ENCODE assay signal across 19 mouse cellular contexts in the genomic region with DNA sequence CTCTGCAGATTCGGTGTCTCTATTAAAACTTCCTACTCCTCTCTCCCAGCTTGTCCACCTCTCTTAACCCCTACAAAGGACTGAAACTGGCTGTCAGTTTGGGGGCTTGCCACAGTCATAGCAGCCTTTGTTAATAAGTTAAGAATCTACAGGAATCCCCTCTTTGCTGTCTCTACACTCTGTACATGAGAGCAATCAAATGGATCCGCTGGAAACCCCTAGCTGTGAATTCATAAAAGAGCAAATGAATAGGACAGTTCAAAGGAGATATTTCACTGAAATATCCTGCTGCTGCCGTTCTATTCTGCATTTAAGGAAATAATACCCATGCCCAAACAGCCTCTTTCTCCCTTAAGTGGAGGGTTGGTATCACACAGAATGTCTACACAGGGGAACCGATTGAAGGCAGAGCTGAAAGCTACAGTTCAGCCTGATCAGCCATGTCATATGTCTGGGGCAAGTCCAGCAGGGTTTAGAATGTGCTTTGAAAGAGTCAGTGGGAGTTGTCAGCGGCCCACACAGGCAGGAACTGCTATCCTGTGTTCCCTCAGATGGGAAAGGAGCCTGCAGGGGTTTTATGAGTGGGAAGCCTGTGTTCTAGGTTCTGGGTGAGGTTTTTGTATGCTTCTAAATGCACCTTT.
DNase-seq lines count a peak whose midpoint lies in the region; ATAC-seq lines count a peak whose summit lies in the region.
"Had no signal": no experiment of that assay in that cellular context is flagged by ENCODE, and none has a peak within 500 bp of the region (broad histone marks: within the 10 kb centered on the region; RNA-seq: fewer than 3 reads in every experiment).

No protein-coding gene starts in this region.

- no peaks in the 10 kb centered on the region for H3K36me3 ChIP-seq in midbrain, embryonic 11.5 days (ENCODE audit: control insufficient read depth, insufficient read depth, low read length)
- H3K36me3 ChIP-seq in midbrain, embryonic 10.5 days, result no peaks in the 10 kb centered on the region
- H3K36me3 ChIP-seq in hindbrain, embryonic 14.5 days (replicated peaks; ENCODE audit: control insufficient read depth, insufficient read depth), result no peaks in the 10 kb centered on the region
- H3K36me3 ChIP-seq in midbrain, embryonic 16.5 days (ENCODE audit: control insufficient read depth, insufficient read depth, low read length), result no peaks in the 10 kb centered on the region
- H3K36me3 ChIP-seq: lung, embryonic 15.5 days; neural tube, embryonic 13.5 days had no signal

- intact Hi-C loops in heart, postnatal 10 days (cut with DNase I), result no loop called here

- 48% methylated on average over 5 of the region's 5 CpGs for WGBS in midbrain, embryonic 11.5 days
- 63% methylated on average over 5 of the region's 5 CpGs for WGBS in midbrain, embryonic 10.5 days
- 37% methylated on average over 5 of the region's 5 CpGs for WGBS in hindbrain, embryonic 14.5 days
- 28% methylated on average over 5 of the region's 5 CpGs for WGBS in midbrain, embryonic 16.5 days

- H3K27ac ChIP-seq in midbrain, embryonic 11.5 days (ENCODE audit: low read depth, low read length), result no peak overlapping the region
- H3K27ac ChIP-seq in midbrain, embryonic 10.5 days (replicated peaks), result no peak overlapping the region
- H3K27ac ChIP-seq in hindbrain, embryonic 14.5 days, result no peak overlapping the region
- no peak overlapping the region for H3K27ac ChIP-seq in midbrain, embryonic 16.5 days (ENCODE audit: low read length)
- H3K27ac ChIP-seq: gastrocnemius, adult 2 months; heart, adult 2 months; lung, embryonic 15.5 days; neural tube, embryonic 13.5 days had no signal

- no peak overlapping the region for H3K4me2 ChIP-seq in midbrain, embryonic 11.5 days
- no peak overlapping the region for H3K4me2 ChIP-seq in hindbrain, embryonic 14.5 days (replicated peaks)
- no peak overlapping the region for H3K4me2 ChIP-seq in midbrain, embryonic 16.5 days (ENCODE audit: low read length)
- H3K4me2 ChIP-seq: liver, embryonic 11.5 days; lung, embryonic 15.5 days; neural tube, embryonic 13.5 days had no signal

- H3K4me1 ChIP-seq in midbrain, embryonic 11.5 days (ENCODE audit: control insufficient read depth, insufficient read depth, low read length), result no peaks in the 10 kb centered on the region
- peaks cover 6% of the 10 kb centered on the region; the same call in 1 of the 2 replicates for H3K4me1 ChIP-seq in midbrain, embryonic 10.5 days
- no peaks in the 10 kb centered on the region for H3K4me1 ChIP-seq in hindbrain, embryonic 14.5 days (replicated peaks; ENCODE audit: control insufficient read depth, insufficient read depth, low read length)
- no peaks in the 10 kb centered on the region for H3K4me1 ChIP-seq in midbrain, embryonic 16.5 days (ENCODE audit: control insufficient read depth, insufficient read depth, low read length)
- H3K4me1 ChIP-seq: megakaryocyte, embryonic 14.5 days had no signal

- peak; percentile 78 for ATAC-seq in midbrain, embryonic 11.5 days (ENCODE audit: low FRiP score)
- peak; percentile 64; the same call in 1 of the 2 replicates for ATAC-seq in hindbrain, embryonic 14.5 days (ENCODE audit: low FRiP score)
- peak; percentile 84 for ATAC-seq in midbrain, embryonic 16.5 days
- no peak for ATAC-seq in megakaryocyte, adult 5-6 weeks (ENCODE audit: poor library complexity, severe bottlenecking)
- ATAC-seq: inflammation-experienced regulatory T-cells, adult 6 months had no signal

- no peaks in the 10 kb centered on the region for H3K9me3 ChIP-seq in midbrain, embryonic 11.5 days (ENCODE audit: control insufficient read depth, low read length)
- no peaks in the 10 kb centered on the region for H3K9me3 ChIP-seq in midbrain, embryonic 10.5 days (replicated peaks)
- H3K9me3 ChIP-seq in hindbrain, embryonic 14.5 days (ENCODE audit: control insufficient read depth, low read length), result no peaks in the 10 kb centered on the region
- H3K9me3 ChIP-seq in midbrain, embryonic 16.5 days (replicated peaks; ENCODE audit: control insufficient read depth, low read length, poor library complexity, severe bottlenecking), result no peaks in the 10 kb centered on the region
- H3K9me3 ChIP-seq: lung, embryonic 15.5 days; megakaryocyte, embryonic 14.5 days; neural tube, embryonic 13.5 days had no signal

- no peaks in the 10 kb centered on the region; the same call in 1 of the 2 replicates for H3K27me3 ChIP-seq in midbrain, embryonic 11.5 days (ENCODE audit: control insufficient read depth, insufficient read depth, low read length)
- no peaks in the 10 kb centered on the region for H3K27me3 ChIP-seq in midbrain, embryonic 10.5 days (ENCODE audit: low read depth, poor library complexity, severe bottlenecking)
- H3K27me3 ChIP-seq in hindbrain, embryonic 14.5 days (ENCODE audit: control insufficient read depth, insufficient read depth, low read length), result no peaks in the 10 kb centered on the region
- no peaks in the 10 kb centered on the region for H3K27me3 ChIP-seq in midbrain, embryonic 16.5 days (ENCODE audit: control insufficient read depth, insufficient read depth, low read depth, low read length)
- H3K27me3 ChIP-seq: lung, embryonic 15.5 days; megakaryocyte, embryonic 14.5 days had no signal

- peak; percentile 43 for DNase-seq in heart, adult 11 months
- no peak for DNase-seq in heart, postnatal 10 days
- DNase-seq in midbrain, embryonic 11.5 days (ENCODE audit: low spot score, missing footprints), result no peak
- no peak for DNase-seq in midbrain, embryonic 10.5 days (ENCODE audit: low spot score)
- DNase-seq in hindbrain, embryonic 14.5 days (ENCODE audit: low spot score), result no peak
- DNase-seq in testis, postnatal 14 days (ENCODE audit: low spot score), result no peak
- DNase-seq: cerebellum, adult 2 months; embryo, embryonic 11 days; gastrocnemius, adult 2 months; heart, adult 2 months; thymus, adult 18-20 months had no signal

- no peak overlapping the region for H3K9ac ChIP-seq in midbrain, embryonic 11.5 days (ENCODE audit: low read length)
- no peak overlapping the region for H3K9ac ChIP-seq in hindbrain, embryonic 14.5 days
- H3K9ac ChIP-seq in midbrain, embryonic 16.5 days (ENCODE audit: low read depth, low read length), result no peak overlapping the region
- H3K9ac ChIP-seq: lung, embryonic 15.5 days; neural tube, embryonic 13.5 days had no signal

- H3K4me3 ChIP-seq in midbrain, embryonic 11.5 days (ENCODE audit: low read depth, low read length), result no peak overlapping the region
- no peak overlapping the region for H3K4me3 ChIP-seq in midbrain, embryonic 10.5 days
- H3K4me3 ChIP-seq in hindbrain, embryonic 14.5 days (replicated peaks; ENCODE audit: low read length), result no peak overlapping the region
- H3K4me3 ChIP-seq in midbrain, embryonic 16.5 days (ENCODE audit: low read depth, low read length), result no peak overlapping the region
- H3K4me3 ChIP-seq: erythroblast, embryonic 14.5 days; gastrocnemius, adult 2 months; heart, adult 2 months; lung, embryonic 15.5 days; megakaryocyte, embryonic 14.5 days; neural tube, embryonic 13.5 days had no signal
